Comparison of ENCODE assay signal across 16 mouse cellular contexts in genomic region chr8:97252232-97252631, GRCm38 (mm10).
A peak's percentile ranks its signal among the peaks of the same experiment; 100 is the strongest.
DNase-seq lines count a peak whose midpoint lies in the region; ATAC-seq and TF ChIP-seq lines count a peak whose summit lies in the region.
"Had no signal": no experiment of that assay in that cellular context is flagged by ENCODE, and none has a peak within 500 bp of the region (broad histone marks: within the 10 kb centered on the region; RNA-seq: fewer than 3 reads in every experiment).

No protein-coding gene starts in this region.

- 58% methylated on average over 3 of the region's 3 CpGs for WGBS in kidney, postnatal 0 days
- WGBS in hindbrain, embryonic 10.5 days: 93% methylated on average over 3 of the region's 3 CpGs

- no peak for TF ChIP-seq CTCF in kidney, postnatal 0 days (IDR thresholded peaks at IDR 0.05; ENCODE audit: low read depth)

- H3K4me2 ChIP-seq in kidney, postnatal 0 days (ENCODE audit: low read length): no peak overlapping the region
- H3K4me2 ChIP-seq: embryonic facial prominence, embryonic 15.5 days; forebrain, embryonic 15.5 days; heart, embryonic 11.5 days; heart, embryonic 15.5 days; hindbrain, embryonic 15.5 days had no signal

- no peaks in the 10 kb centered on the region for H3K9me3 ChIP-seq in kidney, postnatal 0 days (replicated peaks; ENCODE audit: low read length)
- H3K9me3 ChIP-seq in hindbrain, embryonic 10.5 days: no peaks in the 10 kb centered on the region
- H3K9me3 ChIP-seq: embryonic facial prominence, embryonic 15.5 days; forebrain, embryonic 10.5 days; forebrain, embryonic 15.5 days; heart, embryonic 15.5 days; hindbrain, embryonic 15.5 days had no signal

- H3K27me3 ChIP-seq in kidney, postnatal 0 days (ENCODE audit: insufficient read depth, low read length): no peaks in the 10 kb centered on the region
- no peaks in the 10 kb centered on the region for H3K27me3 ChIP-seq in hindbrain, embryonic 10.5 days (ENCODE audit: insufficient read depth, poor library complexity, severe bottlenecking)
- H3K27me3 ChIP-seq: embryonic facial prominence, embryonic 15.5 days; forebrain, embryonic 15.5 days; heart, embryonic 15.5 days; hindbrain, embryonic 15.5 days had no signal

- no peak overlapping the region for H3K9ac ChIP-seq in kidney, postnatal 0 days (ENCODE audit: low read depth, low read length)
- H3K9ac ChIP-seq: embryonic facial prominence, embryonic 15.5 days; forebrain, embryonic 15.5 days; heart, embryonic 15.5 days; hindbrain, embryonic 15.5 days had no signal

- no peak overlapping the region for H3K27ac ChIP-seq in kidney, postnatal 0 days
- no peak overlapping the region for H3K27ac ChIP-seq in hindbrain, embryonic 10.5 days
- H3K27ac ChIP-seq: embryonic facial prominence, embryonic 15.5 days; forebrain, embryonic 10.5 days; forebrain, embryonic 15.5 days; heart, embryonic 15.5 days; hindbrain, embryonic 15.5 days had no signal

- no peak overlapping the region for H3K4me3 ChIP-seq in kidney, postnatal 0 days (replicated peaks; ENCODE audit: low read depth, low read length)
- H3K4me3 ChIP-seq in hindbrain, embryonic 10.5 days: no peak overlapping the region
- H3K4me3 ChIP-seq: embryonic facial prominence, embryonic 15.5 days; erythroblast, embryonic 14.5 days; forebrain, embryonic 10.5 days; forebrain, embryonic 15.5 days; heart, embryonic 15.5 days; hindbrain, embryonic 15.5 days had no signal

- no peaks in the 10 kb centered on the region for H3K36me3 ChIP-seq in kidney, postnatal 0 days (ENCODE audit: insufficient read depth, low read length)
- no peaks in the 10 kb centered on the region for H3K36me3 ChIP-seq in hindbrain, embryonic 10.5 days
- H3K36me3 ChIP-seq: embryonic facial prominence, embryonic 15.5 days; forebrain, embryonic 10.5 days; forebrain, embryonic 15.5 days; heart, embryonic 15.5 days; hindbrain, embryonic 15.5 days had no signal

- no peak for ATAC-seq in kidney, postnatal 0 days (replicated peaks; ENCODE audit: low FRiP score, low read depth)
- ATAC-seq: forebrain, embryonic 15.5 days had no signal

- H3K4me1 ChIP-seq in kidney, postnatal 0 days (replicated peaks; ENCODE audit: insufficient read depth, low read length): no peaks in the 10 kb centered on the region
- H3K4me1 ChIP-seq in hindbrain, embryonic 10.5 days (replicated peaks): no peaks in the 10 kb centered on the region
- H3K4me1 ChIP-seq: forebrain, embryonic 10.5 days; heart, embryonic 15.5 days; hindbrain, embryonic 15.5 days had no signal

- DNase-seq in kidney, adult 8-10 months: peak; percentile 29 to 47
- peak; percentile 75 for DNase-seq in kidney, adult 9 months
- peak; percentile 14 for DNase-seq in kidney, postnatal 0 days (ENCODE audit: low spot score)
- peak; percentile 31 to 45 for DNase-seq in kidney, postnatal 36 days
- no peak for DNase-seq in cerebellum, postnatal 14 days
- DNase-seq in hindbrain, embryonic 10.5 days (ENCODE audit: low spot score): no peak
- DNase-seq: adrenal gland, adult 2 months; embryo, embryonic 11 days; heart, adult 18-20 months had no signal

Comparison
In these comparisons a context has a peak if more than half of its experiments do, and no peak if none do; other contexts are left out.
1. DNase-seq: peak in kidney, adult 8-10 months (2 of 2), kidney, adult 9 months (single experiment), kidney, postnatal 0 days (single experiment) and kidney, postnatal 36 days (2 of 2); none in cerebellum, postnatal 14 days (0 of 2) and hindbrain, embryonic 10.5 days (single experiment).